Mouse (Mus musculus): ENCODE data around the gene Dcbld2. TPM values are rescaled to one million over a fixed set of nuclear protein-coding genes. Genes with fewer than 3 reads are reported as not detected.

The Dcbld2 gene
- polyA plus RNA-seq, 1 experiment from 2014 or later, result 16.1 TPM

DNA sequence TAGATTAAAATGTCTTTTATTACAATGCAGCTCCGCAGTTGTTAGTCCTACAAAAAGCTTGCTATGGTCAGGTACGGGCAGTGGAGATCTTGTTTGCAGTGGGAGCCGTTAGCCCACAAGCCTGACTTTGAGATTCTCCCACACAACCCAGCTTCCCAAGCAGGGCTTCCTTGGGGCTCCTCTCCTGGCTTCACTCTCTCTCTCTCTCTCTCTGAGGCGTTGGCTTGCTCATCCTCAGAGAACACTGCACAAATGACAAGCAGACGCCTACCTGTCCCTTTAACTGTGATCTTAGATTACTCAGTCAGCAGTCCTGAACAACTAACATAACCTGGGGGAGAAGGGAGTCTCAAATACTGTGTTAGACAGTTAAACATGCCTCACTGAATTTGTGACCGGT lies 79.6 kb downstream of the Dcbld2 start:
- peaks cover 48% of the 10 kb centered on the region for H3K36me3 ChIP-seq
- peaks cover 1% of the 10 kb centered on the region; the same call in 1 of the 2 replicates for H3K4me1 ChIP-seq (replicated peaks)
- H3K9me3 ChIP-seq (replicated peaks), result no peaks in the 10 kb centered on the region
- H3K4me3 ChIP-seq, result no peak overlapping the region
- no peak overlapping the region for H3K9ac ChIP-seq
- no peak for ATAC-seq (ENCODE audit: insufficient number of reproducible peaks, low FRiP score)
- WGBS, result 82% methylated on average over 6 of the region's 6 CpGs
- no peak overlapping the region for H3K4me2 ChIP-seq
- H3K27ac ChIP-seq (ENCODE audit: poor library complexity, severe bottlenecking), result no peak overlapping the region
- no peaks in the 10 kb centered on the region for H3K27me3 ChIP-seq (replicated peaks)

DNA sequence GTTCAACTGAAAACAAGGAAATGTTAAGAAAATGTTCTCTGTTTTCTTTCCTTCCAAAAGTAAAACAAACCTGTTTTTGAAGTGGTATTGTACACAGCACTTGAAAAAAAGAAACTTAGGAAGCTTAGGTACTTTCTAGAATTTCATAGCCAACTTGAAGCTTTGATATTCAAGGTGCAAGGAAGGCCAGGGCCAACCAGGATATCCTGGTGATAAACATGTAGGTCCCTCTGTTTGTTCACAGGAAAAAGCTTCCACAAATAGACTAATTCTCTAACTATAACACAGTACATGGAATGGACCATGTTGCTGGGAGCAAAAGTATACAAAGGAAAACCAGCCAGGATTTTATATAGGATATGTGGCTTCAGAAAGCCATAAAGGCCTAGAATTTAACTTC lies 88.5 kb downstream of the Dcbld2 start:
- Histone ChIP-seq H3K4me2 (no peak overlapping the region), H3K4me3 (no peak overlapping the region), H3K27me3 (replicated peaks) (no peaks in the 10 kb centered on the region), H3K36me3 (peaks cover 16% of the 10 kb centered on the region), H3K9ac (no peak overlapping the region), H3K4me1 (replicated peaks) (peaks cover 35% of the 10 kb centered on the region), H3K27ac (ENCODE audit: poor library complexity, severe bottlenecking) (peak overlapping the region; percentile 65; the same call in 1 of the 2 replicates), H3K9me3 (replicated peaks) (no peaks in the 10 kb centered on the region)
- no peak for ATAC-seq (ENCODE audit: insufficient number of reproducible peaks, low FRiP score)

DNA sequence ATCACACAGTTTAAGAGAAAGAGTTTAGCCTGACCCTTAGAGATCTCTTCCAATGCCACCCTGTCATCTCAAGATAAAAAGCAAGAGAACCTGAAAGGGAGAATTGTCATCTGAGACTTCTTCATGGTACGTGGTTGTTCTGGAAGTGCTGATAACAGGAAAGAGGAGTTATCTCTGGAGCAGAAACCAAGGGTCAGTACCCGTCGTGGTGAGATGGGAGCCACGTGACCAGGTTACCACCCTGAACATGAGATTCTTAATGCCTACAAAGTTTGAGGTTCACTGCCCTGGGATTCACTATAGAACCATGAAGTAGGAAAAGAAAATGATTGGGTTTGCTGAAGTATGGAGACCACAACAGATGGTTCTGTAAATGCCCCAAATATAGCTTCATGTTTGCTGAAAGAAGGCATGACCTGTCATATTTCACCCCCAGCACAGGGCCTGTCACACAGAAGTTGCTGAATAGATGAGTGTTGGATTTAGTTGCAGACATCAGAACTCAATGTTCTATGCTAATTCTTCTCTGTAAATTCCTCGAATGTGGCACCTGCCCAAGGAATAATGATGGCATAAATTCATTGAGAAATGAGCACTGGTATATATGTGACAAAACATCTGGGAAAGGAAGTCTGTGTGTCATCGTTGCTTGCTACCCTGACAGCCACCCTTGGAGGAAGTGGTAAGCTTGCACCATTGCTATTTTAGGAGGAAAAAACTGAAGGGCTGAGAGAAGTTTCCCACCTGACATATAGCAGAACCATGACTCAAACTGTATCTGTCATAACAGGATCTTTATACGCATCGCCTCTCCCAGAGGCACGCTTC lies 89.9 kb downstream of the Dcbld2 start:
- no peaks in the 10 kb centered on the region for H3K27me3 ChIP-seq (replicated peaks)
- no peak overlapping the region for H3K9ac ChIP-seq
- ATAC-seq (ENCODE audit: insufficient number of reproducible peaks, low FRiP score), result peak; percentile 87
- H3K4me1 ChIP-seq (replicated peaks), result peaks cover 44% of the 10 kb centered on the region
- H3K4me3 ChIP-seq, result no peak overlapping the region
- peak overlapping the region; percentile 65 for H3K27ac ChIP-seq (ENCODE audit: poor library complexity, severe bottlenecking)
- peaks cover 10% of the 10 kb centered on the region for H3K36me3 ChIP-seq
- WGBS, result 41% methylated on average over 9 of the region's 9 CpGs
- no peak overlapping the region for H3K4me2 ChIP-seq
- no peaks in the 10 kb centered on the region for H3K9me3 ChIP-seq (replicated peaks)

DNA sequence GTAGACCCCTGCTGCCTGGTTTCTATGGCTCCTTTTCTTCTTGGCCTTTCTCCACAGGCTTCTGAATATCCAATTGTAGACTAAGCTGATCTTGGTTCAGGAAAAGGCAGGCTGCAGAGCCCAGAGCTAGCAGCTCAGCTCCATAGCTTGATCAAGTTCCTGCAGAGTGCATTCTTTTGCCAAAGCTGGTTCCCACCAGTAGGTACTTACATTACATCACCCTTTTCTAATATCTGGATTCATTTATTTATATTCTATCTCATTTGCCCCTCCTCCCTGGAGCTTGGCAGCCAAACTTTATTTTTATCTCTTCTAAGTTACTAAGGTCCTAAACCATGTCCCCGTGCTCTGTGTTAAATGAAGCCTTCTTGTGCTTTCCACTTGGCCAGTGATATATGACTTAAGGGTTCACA lies 90.9 kb downstream of the Dcbld2 start:
- Histone ChIP-seq H3K27ac (ENCODE audit: poor library complexity, severe bottlenecking) (peak overlapping the region; percentile 67), H3K36me3 (peaks cover 10% of the 10 kb centered on the region; the same call in 1 of the 2 replicates), H3K27me3 (replicated peaks) (no peaks in the 10 kb centered on the region), H3K9me3 (replicated peaks) (no peaks in the 10 kb centered on the region), H3K9ac (no peak overlapping the region), H3K4me2 (no peak overlapping the region), H3K4me3 (no peak overlapping the region), H3K4me1 (replicated peaks) (peaks cover 44% of the 10 kb centered on the region)
- no peak for ATAC-seq (ENCODE audit: insufficient number of reproducible peaks, low FRiP score)
- WGBS, result 41% methylated on average over 1 of the region's 1 CpGs

DNA sequence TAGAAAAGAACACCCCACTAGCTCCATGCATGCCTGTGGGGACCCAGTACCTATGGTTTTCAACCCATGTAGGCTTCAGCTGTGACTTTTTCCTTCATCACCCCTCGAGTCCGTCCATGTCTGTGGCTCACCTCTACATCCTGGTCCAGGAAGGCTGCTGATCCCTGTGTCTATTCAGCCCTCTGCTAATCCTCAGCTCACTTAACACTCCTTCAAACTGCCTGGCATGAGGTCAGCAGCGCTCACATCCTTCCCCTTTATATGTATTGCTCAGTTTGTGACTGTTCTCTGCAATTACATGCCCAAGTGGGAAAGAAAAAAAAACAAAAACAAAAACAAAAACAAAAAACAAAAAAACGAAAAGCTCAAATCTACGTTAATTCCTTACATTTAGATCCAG lies 91.4 kb downstream of the Dcbld2 start:
- 81% methylated on average over 5 of the region's 5 CpGs for WGBS
- Histone ChIP-seq H3K4me1 (replicated peaks) (peaks cover 44% of the 10 kb centered on the region), H3K4me2 (no peak overlapping the region), H3K9me3 (replicated peaks) (no peaks in the 10 kb centered on the region), H3K27ac (ENCODE audit: poor library complexity, severe bottlenecking) (peak overlapping the region; percentile 67), H3K9ac (no peak overlapping the region), H3K4me3 (no peak overlapping the region), H3K36me3 (peaks cover 12% of the 10 kb centered on the region; the same call in 1 of the 2 replicates), H3K27me3 (replicated peaks) (no peaks in the 10 kb centered on the region)
- no peak for ATAC-seq (ENCODE audit: insufficient number of reproducible peaks, low FRiP score)

DNA sequence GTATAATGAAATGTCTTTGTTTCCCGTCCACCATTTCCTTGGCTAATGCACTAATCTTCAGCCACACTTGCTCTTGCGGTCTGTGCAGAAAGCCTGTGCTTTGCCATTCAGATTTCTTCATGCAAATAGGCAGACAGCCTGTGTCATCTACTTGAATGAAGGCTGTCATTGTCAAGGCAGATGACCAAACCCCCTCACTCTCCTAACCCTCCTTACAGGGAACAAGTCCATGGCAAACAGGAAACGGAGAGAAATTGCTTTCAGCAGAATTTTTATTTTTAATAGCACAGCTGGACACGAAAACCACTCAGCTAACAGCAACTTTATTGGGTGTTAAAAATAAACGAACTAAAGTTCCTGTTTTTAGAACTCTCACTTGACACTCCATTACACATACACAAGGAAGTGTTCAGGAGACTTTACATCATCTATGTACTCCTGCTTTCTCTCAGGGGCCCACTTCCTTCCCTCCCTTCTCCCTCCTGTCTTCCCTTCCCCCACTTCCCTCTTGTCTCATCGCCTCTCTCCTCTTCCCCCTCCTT lies 93.6 kb downstream of the Dcbld2 start:
- Histone ChIP-seq H3K27ac (ENCODE audit: poor library complexity, severe bottlenecking) (peak overlapping the region; percentile 60), H3K27me3 (replicated peaks) (no peaks in the 10 kb centered on the region), H3K4me3 (no peak overlapping the region), H3K9me3 (replicated peaks) (no peaks in the 10 kb centered on the region), H3K4me1 (replicated peaks) (peaks cover 44% of the 10 kb centered on the region), H3K4me2 (no peak overlapping the region), H3K9ac (no peak overlapping the region), H3K36me3 (peaks cover 10% of the 10 kb centered on the region)
- ATAC-seq (ENCODE audit: insufficient number of reproducible peaks, low FRiP score), result peak; percentile 37; the same call in 1 of the 2 replicates
- 35% methylated on average over 6 of the region's 6 CpGs for WGBS

DNA sequence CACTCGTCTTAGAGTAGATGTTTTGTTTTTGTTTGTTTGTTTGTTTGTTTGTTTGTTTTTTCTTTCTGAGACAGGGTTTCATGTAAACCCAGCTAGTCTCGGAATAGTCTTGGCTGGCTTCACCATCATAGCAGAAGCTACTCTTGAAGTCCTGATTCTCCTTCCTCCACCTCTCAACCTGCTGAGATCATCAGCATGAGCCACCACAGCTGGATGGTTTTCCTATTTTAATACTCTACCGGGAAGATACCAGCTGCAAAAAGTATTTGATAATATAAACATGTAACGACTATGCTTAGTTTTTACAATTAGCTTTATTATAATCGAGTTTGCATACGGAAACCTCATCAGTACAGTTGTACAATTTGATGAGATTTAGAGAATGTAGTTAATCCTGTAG lies 94.3 kb downstream of the Dcbld2 start:
- Histone ChIP-seq H3K4me3 (no peak overlapping the region), H3K9ac (no peak overlapping the region), H3K9me3 (replicated peaks) (no peaks in the 10 kb centered on the region), H3K36me3 (peaks cover 16% of the 10 kb centered on the region), H3K27ac (ENCODE audit: poor library complexity, severe bottlenecking) (peak overlapping the region; percentile 60), H3K4me2 (no peak overlapping the region), H3K27me3 (replicated peaks) (no peaks in the 10 kb centered on the region), H3K4me1 (replicated peaks) (peaks cover 42% of the 10 kb centered on the region)
- 65% methylated on average over 6 of the region's 6 CpGs for WGBS
- no peak for ATAC-seq (ENCODE audit: insufficient number of reproducible peaks, low FRiP score)

DNA sequence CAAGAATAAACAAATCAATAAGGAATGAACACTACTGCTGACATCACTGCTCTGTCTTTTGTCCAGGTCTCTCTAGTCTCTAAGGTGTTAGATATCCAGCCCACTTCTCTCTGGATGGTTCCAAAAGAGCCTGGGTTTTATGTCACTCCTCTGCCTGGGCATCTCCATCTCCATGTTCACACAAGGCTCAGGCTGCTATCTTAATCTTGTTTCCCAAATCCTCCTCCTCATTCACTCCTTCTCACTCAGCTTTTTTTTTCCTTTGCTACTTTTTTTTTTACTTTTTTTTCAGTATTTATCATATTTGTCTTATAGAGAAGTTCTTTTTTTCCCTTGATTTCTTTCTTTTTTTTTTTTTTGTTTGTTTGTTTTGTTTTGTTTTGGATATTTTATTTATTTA lies 96.7 kb downstream of the Dcbld2 start:
- Histone ChIP-seq H3K4me2 (no peak overlapping the region), H3K36me3 (peaks cover 16% of the 10 kb centered on the region), H3K4me1 (replicated peaks) (peaks cover 26% of the 10 kb centered on the region), H3K9me3 (replicated peaks) (no peaks in the 10 kb centered on the region), H3K4me3 (no peak overlapping the region), H3K9ac (no peak overlapping the region), H3K27ac (ENCODE audit: poor library complexity, severe bottlenecking) (no peak overlapping the region), H3K27me3 (replicated peaks) (no peaks in the 10 kb centered on the region)
- ATAC-seq (ENCODE audit: insufficient number of reproducible peaks, low FRiP score), result no peak

DNA sequence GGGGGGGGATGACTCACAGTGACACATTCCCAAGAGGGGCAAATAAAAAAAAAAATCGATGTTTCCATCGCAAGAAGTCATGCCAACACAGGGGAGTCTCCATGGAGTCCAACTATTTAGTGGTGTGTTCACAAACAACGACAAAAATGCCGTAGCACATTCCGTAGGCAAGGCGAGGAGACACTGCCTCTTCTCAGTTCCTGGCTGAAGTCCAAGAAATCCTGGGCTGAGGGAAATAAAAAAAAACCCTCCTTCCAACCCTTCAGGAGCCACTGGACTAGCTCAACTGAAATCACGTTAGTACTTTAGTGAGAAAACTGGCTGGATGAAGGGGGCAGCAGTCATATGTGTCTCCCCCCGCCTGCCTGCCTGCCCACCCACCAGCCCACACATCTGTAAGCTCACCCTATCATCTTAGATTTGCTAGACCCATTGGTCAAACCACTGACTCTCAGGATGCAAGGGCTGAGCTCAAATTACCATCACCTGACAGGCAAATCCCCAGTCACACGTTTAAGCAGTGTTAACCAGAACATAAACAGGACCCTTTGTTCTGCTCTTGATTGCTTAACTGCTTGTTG lies 104.0 kb downstream of the Dcbld2 start:
- H3K4me1 ChIP-seq (replicated peaks), result peaks cover 51% of the 10 kb centered on the region
- H3K27ac ChIP-seq (ENCODE audit: poor library complexity, severe bottlenecking), result peak overlapping the region; percentile 82
- H3K4me2 ChIP-seq, result peak overlapping the region; percentile 50
- H3K9me3 ChIP-seq (replicated peaks), result no peaks in the 10 kb centered on the region
- no peak overlapping the region for H3K9ac ChIP-seq
- ATAC-seq (ENCODE audit: insufficient number of reproducible peaks, low FRiP score), result peak; percentile 54
- peaks cover 2% of the 10 kb centered on the region for H3K36me3 ChIP-seq
- H3K27me3 ChIP-seq (replicated peaks), result no peaks in the 10 kb centered on the region
- 16% methylated on average over 9 of the region's 9 CpGs for WGBS
- no peak overlapping the region for H3K4me3 ChIP-seq

DNA sequence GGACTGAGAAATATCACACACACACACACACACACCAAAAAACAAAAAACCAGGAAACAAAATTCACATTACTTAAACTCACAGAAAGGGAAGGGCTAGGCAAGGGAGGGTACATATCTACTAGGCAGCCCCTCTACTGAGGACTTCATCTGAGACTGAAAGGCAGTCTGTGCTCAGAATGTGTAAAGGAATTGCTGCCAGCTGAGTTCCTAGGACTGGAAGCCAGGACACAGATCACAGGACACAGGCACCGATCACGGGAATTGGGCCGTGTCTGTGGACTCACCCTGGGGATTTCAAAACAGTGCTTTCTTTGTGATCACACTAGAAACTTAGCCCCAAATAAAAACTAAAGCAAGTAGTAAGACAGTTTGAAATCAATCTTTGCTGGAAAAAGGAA lies 104.6 kb downstream of the Dcbld2 start:
- no peaks in the 10 kb centered on the region for H3K9me3 ChIP-seq (replicated peaks)
- no peak overlapping the region for H3K4me3 ChIP-seq
- H3K36me3 ChIP-seq, result no peaks in the 10 kb centered on the region
- H3K27ac ChIP-seq (ENCODE audit: poor library complexity, severe bottlenecking), result peak overlapping the region; percentile 82
- H3K4me2 ChIP-seq, result peak overlapping the region; percentile 37
- WGBS, result 21% methylated on average over 3 of the region's 3 CpGs
- H3K4me1 ChIP-seq (replicated peaks), result peaks cover 45% of the 10 kb centered on the region
- no peaks in the 10 kb centered on the region for H3K27me3 ChIP-seq (replicated peaks)
- H3K9ac ChIP-seq, result peak overlapping the region; percentile 28; the same call in 1 of the 2 replicates
- ATAC-seq (ENCODE audit: insufficient number of reproducible peaks, low FRiP score), result no peak

DNA sequence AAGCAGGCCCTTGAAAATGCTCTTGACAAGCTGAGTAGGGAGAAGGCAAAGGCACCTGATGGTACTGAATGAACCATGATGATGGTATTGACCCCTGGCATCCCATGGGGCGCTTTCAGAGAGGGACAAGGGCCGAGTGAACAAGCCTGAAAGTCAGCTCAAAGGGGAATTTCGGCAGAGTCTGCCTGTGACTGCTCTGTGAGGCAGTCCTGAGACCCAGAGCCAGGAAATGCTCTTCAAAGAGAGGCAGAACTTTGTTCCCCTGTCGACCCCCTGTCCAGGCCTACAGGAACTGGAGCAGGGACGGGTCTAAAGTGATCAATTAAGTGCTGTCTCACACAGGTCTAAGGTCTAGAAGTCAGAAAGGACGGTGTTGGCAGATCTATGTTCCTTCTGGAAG lies 105.5 kb downstream of the Dcbld2 start:
- peak overlapping the region; percentile 82 for H3K27ac ChIP-seq (ENCODE audit: poor library complexity, severe bottlenecking)
- H3K4me3 ChIP-seq, result no peak overlapping the region
- H3K36me3 ChIP-seq, result no peaks in the 10 kb centered on the region
- H3K27me3 ChIP-seq (replicated peaks), result no peaks in the 10 kb centered on the region
- WGBS, result 31% methylated on average over 6 of the region's 6 CpGs
- no peaks in the 10 kb centered on the region for H3K9me3 ChIP-seq (replicated peaks)
- peak overlapping the region; percentile 1; the same call in 1 of the 2 replicates for H3K9ac ChIP-seq
- H3K4me1 ChIP-seq (replicated peaks), result peaks cover 43% of the 10 kb centered on the region
- no peak for ATAC-seq (ENCODE audit: insufficient number of reproducible peaks, low FRiP score)
- peak overlapping the region; percentile 37 for H3K4me2 ChIP-seq

All from heart, embryonic 12.5 days (tissue).